Mouse (Mus musculus): Measurements from ENCODE around the gene Zfp668. TPM values are rescaled to one million over a fixed set of nuclear protein-coding genes. Genes with fewer than 3 reads are reported as not detected.

Gene Zfp668
- total and polyA plus RNA-seq, 3 experiments: 2.2 to 4.1 (median 3.4) TPM

DNA sequence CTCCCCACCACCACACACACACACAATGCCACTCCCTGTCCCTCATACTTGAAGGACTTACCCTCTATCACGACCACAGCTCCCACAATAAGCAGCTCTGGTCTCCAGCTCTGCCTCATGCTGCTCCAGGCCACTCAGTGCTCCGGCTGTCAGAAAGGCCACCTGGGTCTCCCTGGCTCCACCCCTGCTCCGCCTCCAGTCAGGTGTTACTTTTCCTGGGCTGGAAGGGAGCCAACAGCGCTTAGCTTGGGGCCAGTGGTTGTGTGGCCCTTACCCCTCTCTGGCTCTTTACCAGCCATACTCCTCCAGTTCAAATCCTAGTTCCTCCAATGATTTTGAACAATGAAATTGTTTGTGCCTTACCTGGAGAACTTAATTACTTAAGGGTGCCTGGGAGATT, 14.2 kb upstream of the Zfp668 start, which contains the start of gene Prss53:
Prss53 (minus strand) TSS at position 173 of the 400 bp plus-strand sequence.
- no peaks in the 10 kb centered on the region for H3K36me3 ChIP-seq (ENCODE audit: control insufficient read depth, insufficient read depth, low read length)
- TF ChIP-seq EP300 (IDR thresholded peaks at IDR 0.05; ENCODE audit: insufficient read depth, low read depth, low read length) (no peak), CTCF (IDR thresholded peaks at IDR 0.05) (no peak), POLR2A (IDR thresholded peaks at IDR 0.05; ENCODE audit: insufficient read depth, low read depth, low read length) (no peak)
- no peak within 1 kb of the TSS for H3K27ac ChIP-seq
- H3K27me3 ChIP-seq (ENCODE audit: control insufficient read depth, insufficient read depth, low read length): no peaks in the 10 kb centered on the region
- H3K79me2 ChIP-seq (replicated peaks; ENCODE audit: control insufficient read depth, insufficient read depth, low read length): no peaks in the 10 kb centered on the region
- H3K9ac ChIP-seq (ENCODE audit: low read depth, low read length): no peak within 1 kb of the TSS
- H3K4me3 ChIP-seq: no peak within 1 kb of the TSS
- no peaks in the 10 kb centered on the region; the same call in none of the 2 replicates for H3K4me1 ChIP-seq (ENCODE audit: control insufficient read depth, insufficient read depth, low read length)
- intact Hi-C loops (cut with DNase I): no loop called here
- 59% methylated on average over 4 of the region's 4 CpGs for WGBS
- DNase-seq: no peak

DNA sequence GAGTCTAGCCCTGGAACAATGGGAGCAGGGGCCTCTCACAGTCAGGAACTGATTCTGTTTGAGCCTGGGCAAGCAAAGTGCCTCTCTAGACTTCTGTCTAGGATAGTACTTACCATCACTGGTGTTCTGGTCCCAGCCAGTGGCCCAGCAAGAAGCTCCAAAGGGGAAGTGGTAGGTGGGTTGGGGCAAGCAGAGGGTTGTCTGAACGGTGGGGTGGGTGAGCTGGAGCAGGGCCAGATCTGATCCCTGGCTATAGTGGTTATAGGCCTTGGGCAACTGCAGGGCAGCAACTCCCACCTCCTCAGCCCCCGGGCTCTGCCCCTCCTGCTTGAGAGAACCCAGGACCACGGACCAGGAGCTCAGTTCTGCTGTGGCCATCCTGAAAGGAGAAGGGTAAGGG, 12.2 kb upstream of the Zfp668 start:
- no peaks in the 10 kb centered on the region for H3K36me3 ChIP-seq (ENCODE audit: control insufficient read depth, insufficient read depth, low read length)
- DNase-seq: no peak
- H3K4me3 ChIP-seq: no peak overlapping the region
- no peaks in the 10 kb centered on the region for H3K79me2 ChIP-seq (replicated peaks; ENCODE audit: control insufficient read depth, insufficient read depth, low read length)
- intact Hi-C loops (cut with DNase I): no loop called here
- H3K9ac ChIP-seq (ENCODE audit: low read depth, low read length): no peak overlapping the region
- H3K27me3 ChIP-seq (ENCODE audit: control insufficient read depth, insufficient read depth, low read length): no peaks in the 10 kb centered on the region
- TF ChIP-seq POLR2A (IDR thresholded peaks at IDR 0.05; ENCODE audit: insufficient read depth, low read depth, low read length) (no peak), CTCF (IDR thresholded peaks at IDR 0.05) (no peak), EP300 (IDR thresholded peaks at IDR 0.05; ENCODE audit: insufficient read depth, low read depth, low read length) (no peak)
- 51% methylated on average over 3 of the region's 3 CpGs for WGBS
- peaks cover 3% of the 10 kb centered on the region for H3K4me1 ChIP-seq (ENCODE audit: control insufficient read depth, insufficient read depth, low read length)
- H3K27ac ChIP-seq: no peak overlapping the region

GRCm38 (mm10) chr7:127887781-127888180, 11.2 kb upstream of the Zfp668 start:
- Histone ChIP-seq H3K4me1 (ENCODE audit: control insufficient read depth, insufficient read depth, low read length) (peaks cover 3% of the 10 kb centered on the region), H3K27me3 (ENCODE audit: control insufficient read depth, insufficient read depth, low read length) (no peaks in the 10 kb centered on the region), H3K4me3 (no peak overlapping the region), H3K9ac (ENCODE audit: low read depth, low read length) (no peak overlapping the region), H3K36me3 (ENCODE audit: control insufficient read depth, insufficient read depth, low read length) (no peaks in the 10 kb centered on the region), H3K79me2 (replicated peaks; ENCODE audit: control insufficient read depth, insufficient read depth, low read length) (peaks cover 2% of the 10 kb centered on the region), H3K27ac (no peak overlapping the region)
- no peak for TF ChIP-seq EP300 (IDR thresholded peaks at IDR 0.05; ENCODE audit: insufficient read depth, low read depth, low read length)
- TF ChIP-seq CTCF (IDR thresholded peaks at IDR 0.05): no peak
- TF ChIP-seq POLR2A (IDR thresholded peaks at IDR 0.05; ENCODE audit: insufficient read depth, low read depth, low read length): no peak
- DNase-seq: no peak
- intact Hi-C loops (cut with DNase I): no loop called here
- whole genome bisulfite sequencing: 80% methylated on average over 3 of the region's 3 CpGs

DNA sequence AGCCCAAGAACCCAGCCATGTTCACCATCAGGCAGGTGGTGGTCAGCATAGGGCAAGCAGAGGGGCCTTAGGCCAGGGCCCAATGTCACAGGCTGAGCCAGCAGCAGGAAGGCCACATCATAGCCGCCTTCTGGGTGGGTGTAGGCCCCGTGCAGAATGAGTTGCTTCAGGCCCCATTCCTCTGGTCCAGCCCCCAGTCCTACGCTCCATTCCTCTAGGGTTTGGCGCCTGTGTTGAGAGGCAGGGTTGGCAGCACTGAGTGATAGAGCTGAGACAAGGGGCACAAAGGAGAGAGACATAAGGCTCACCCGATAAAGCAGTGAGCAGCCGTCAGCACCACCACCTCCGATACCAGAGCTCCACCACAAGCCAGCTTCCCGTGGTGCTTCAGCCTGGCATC, 10.6 kb upstream of the Zfp668 start:
- Histone ChIP-seq H3K27me3 (ENCODE audit: control insufficient read depth, insufficient read depth, low read length) (no peaks in the 10 kb centered on the region), H3K36me3 (ENCODE audit: control insufficient read depth, insufficient read depth, low read length) (no peaks in the 10 kb centered on the region), H3K27ac (no peak overlapping the region), H3K9ac (ENCODE audit: low read depth, low read length) (no peak overlapping the region), H3K79me2 (replicated peaks; ENCODE audit: control insufficient read depth, insufficient read depth, low read length) (peaks cover 3% of the 10 kb centered on the region), H3K4me3 (no peak overlapping the region), H3K4me1 (ENCODE audit: control insufficient read depth, insufficient read depth, low read length) (peaks cover 3% of the 10 kb centered on the region)
- no peak for DNase-seq
- intact Hi-C loops (cut with DNase I): no loop called here
- 76% methylated on average over 8 of the region's 8 CpGs for WGBS
- TF ChIP-seq CTCF (IDR thresholded peaks at IDR 0.05) (no peak), EP300 (IDR thresholded peaks at IDR 0.05; ENCODE audit: insufficient read depth, low read depth, low read length) (no peak), POLR2A (IDR thresholded peaks at IDR 0.05; ENCODE audit: insufficient read depth, low read depth, low read length) (no peak)

- no peak overlapping the region for H3K9ac ChIP-seq (ENCODE audit: low read depth, low read length)
Measured at GRCm38 (mm10) chr7:127886551-127886950, 9.9 kb upstream of the Zfp668 start.

DNA sequence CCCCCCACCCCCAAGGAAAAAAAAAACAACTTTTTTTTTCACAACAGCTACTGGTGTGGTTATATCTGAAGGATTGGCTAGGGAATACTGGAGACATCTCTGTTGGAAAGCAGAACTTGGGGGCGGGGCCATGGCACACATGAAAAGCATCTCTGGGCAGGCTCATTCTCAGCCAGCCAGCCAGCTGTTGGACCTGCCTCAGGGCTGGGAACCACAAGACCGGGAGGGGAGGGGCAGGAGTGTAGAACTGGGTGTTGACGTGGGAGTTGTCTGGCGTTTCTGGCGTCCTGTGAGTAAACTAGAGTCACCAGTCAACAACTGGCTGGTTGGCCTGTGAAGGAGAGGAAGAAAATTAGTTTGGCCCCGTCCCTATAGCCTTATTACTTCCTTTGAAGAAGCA, 9.3 kb upstream of the Zfp668 start:
- Histone ChIP-seq H3K9ac (ENCODE audit: low read depth, low read length) (no peak overlapping the region), H3K36me3 (ENCODE audit: control insufficient read depth, insufficient read depth, low read length) (no peaks in the 10 kb centered on the region), H3K4me3 (no peak overlapping the region), H3K79me2 (replicated peaks; ENCODE audit: control insufficient read depth, insufficient read depth, low read length) (peaks cover 3% of the 10 kb centered on the region), H3K27ac (peak overlapping the region; percentile 9; the same call in 1 of the 2 replicates), H3K4me1 (ENCODE audit: control insufficient read depth, insufficient read depth, low read length) (peaks cover 3% of the 10 kb centered on the region), H3K27me3 (ENCODE audit: control insufficient read depth, insufficient read depth, low read length) (no peaks in the 10 kb centered on the region)
- 35% methylated on average over 6 of the region's 6 CpGs for WGBS
- intact Hi-C loops (cut with DNase I): no loop called here
- DNase-seq: peak; percentile 77 to 86
- TF ChIP-seq CTCF (IDR thresholded peaks at IDR 0.05): no peak

More at GRCm38 (mm10) chr7:127886551-127886950, 9.9 kb upstream of the Zfp668 start:
- no peak for TF ChIP-seq POLR2A (IDR thresholded peaks at IDR 0.05; ENCODE audit: insufficient read depth, low read depth, low read length)
- no peak for TF ChIP-seq EP300 (IDR thresholded peaks at IDR 0.05; ENCODE audit: insufficient read depth, low read depth, low read length)
- TF ChIP-seq CTCF (IDR thresholded peaks at IDR 0.05): no peak
- 87% methylated on average over 6 of the region's 6 CpGs for WGBS
- H3K27ac ChIP-seq: peak overlapping the region; percentile 9; the same call in 1 of the 2 replicates
- H3K4me3 ChIP-seq: no peak overlapping the region
- intact Hi-C loops (cut with DNase I): no loop called here
- peaks cover 3% of the 10 kb centered on the region for H3K4me1 ChIP-seq (ENCODE audit: control insufficient read depth, insufficient read depth, low read length)
- DNase-seq: no peak
- H3K79me2 ChIP-seq (replicated peaks; ENCODE audit: control insufficient read depth, insufficient read depth, low read length): peaks cover 3% of the 10 kb centered on the region
- no peaks in the 10 kb centered on the region for H3K36me3 ChIP-seq (ENCODE audit: control insufficient read depth, insufficient read depth, low read length)
- H3K27me3 ChIP-seq (ENCODE audit: control insufficient read depth, insufficient read depth, low read length): no peaks in the 10 kb centered on the region

Data from heart, adult 2 months (tissue).